Mouse (Mus musculus) olfactory bulb, adult 2 months (tissue): ENCODE results near the gene Slx4.

Source experiments
- CTCF ChIP-seq: fragments of 200-500 bp; IDR thresholded peaks from 2 replicates; pipeline ENCODE4 v1.5.1; 2012; ENCODE audit warnings: low read depth, mild to moderate bottlenecking, low read length, moderate library complexity; ENCODE audit not compliant: insufficient read depth
- POLR2A ChIP-seq: fragments of 200-500 bp; IDR thresholded peaks from 2 replicates; pipeline ENCODE4 v1.6.1; 2012; ENCODE audit warnings: mild to moderate bottlenecking, low read depth, low read length, moderate library complexity; ENCODE audit not compliant: insufficient read depth

DNA sequence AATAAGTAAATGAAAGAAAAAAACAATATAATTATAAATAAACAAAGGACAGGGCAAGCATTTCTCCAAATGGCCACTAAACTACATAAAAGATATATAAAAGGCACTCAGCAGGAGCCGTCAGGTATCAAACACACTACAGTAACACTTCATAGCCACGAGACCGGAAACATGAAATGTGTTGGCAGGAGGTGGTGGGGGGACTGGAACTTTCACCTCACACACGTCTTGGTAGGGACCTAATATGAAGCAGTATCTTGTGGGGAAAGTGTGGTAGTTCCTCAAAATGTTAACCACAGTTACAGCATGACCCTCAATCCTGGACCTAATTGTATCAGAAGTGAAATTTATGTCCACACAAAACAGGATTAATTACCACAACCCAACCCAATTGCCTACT lies 21.4 kb downstream of the Slx4 start:
- TF ChIP-seq CTCF (no peak), POLR2A (no peak)
